Mouse (Mus musculus): ENCODE data around the gene Peg10. TPM values are rescaled to one million over a fixed set of nuclear protein-coding genes. Genes with fewer than 3 reads are reported as not detected.
A peak's percentile ranks its signal among the peaks of the same experiment; 100 is the strongest.

The Peg10 gene
- 1 to 10 TPM; 1.1 to 1.2 TPM for total RNA-seq (2021)

- intact Hi-C loops (cut with DNase I): loop anchor here (5.0 to 10.0 kb wide), 5 partner anchors 145 to 645 kb away; partner anchors contain the start of genes Casd1 and Pon2
- peak; percentile 79 to 80 for DNase-seq
Measured at GRCm38 (mm10) chr6:4746696-4747439, at the start of gene Peg10, which contains the start of gene Sgce. Gene Peg10, plus strand, starts transcription at chr6:4747306. Gene Sgce, minus strand, starts transcription at chr6:4747207.

DNA sequence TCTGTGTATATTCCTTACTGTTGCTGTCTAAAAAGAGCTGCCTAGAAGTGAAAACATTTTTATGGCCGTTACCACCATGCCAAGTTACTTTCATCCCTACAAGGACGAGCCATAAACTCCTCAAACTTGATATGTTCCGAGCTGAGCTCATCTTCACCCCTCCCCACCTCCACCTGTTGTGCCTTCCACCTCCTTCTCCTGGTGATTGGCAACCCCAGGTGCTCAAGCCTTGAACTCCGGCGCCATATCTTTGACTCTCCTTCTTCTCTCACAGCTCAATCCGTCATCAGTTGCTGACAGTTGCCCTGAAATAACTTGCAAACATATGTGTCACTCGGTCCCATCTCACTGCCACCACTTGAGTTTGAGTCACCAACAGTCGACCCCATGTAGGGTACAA lies 45.5 kb upstream of the Peg10 start:
- intact Hi-C loops (cut with DNase I): no loop called here
- DNase-seq: no peak

- no peak for DNase-seq
- intact Hi-C loops (cut with DNase I): no loop called here
Measured at GRCm38 (mm10) chr6:4703908-4704307, 43.2 kb upstream of the Peg10 start.

DNA sequence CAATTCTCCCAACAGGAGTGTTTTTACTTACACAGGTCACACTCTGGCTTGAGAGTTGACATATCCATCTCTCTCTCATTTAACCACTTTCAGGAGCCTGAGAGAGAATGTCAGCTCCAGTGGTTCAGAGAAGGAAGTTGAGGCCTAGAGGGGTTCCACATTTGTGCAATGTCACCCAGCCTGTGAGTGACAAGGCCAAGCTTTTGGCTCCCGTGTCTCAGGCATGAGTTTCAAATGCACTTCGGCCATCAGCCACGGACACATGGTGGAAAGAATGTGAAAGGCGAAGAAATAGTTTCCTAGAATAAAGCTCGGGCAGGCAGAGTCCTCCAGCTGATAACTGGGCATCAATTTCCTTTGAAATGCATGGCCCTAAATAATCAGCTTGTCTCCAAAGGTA lies 40.7 kb upstream of the Peg10 start:
- DNase-seq: no peak
- intact Hi-C loops (cut with DNase I): no loop called here

- intact Hi-C loops (cut with DNase I): no loop called here
- DNase-seq: no peak
Measured at GRCm38 (mm10) chr6:4708971-4709370, 38.1 kb upstream of the Peg10 start.

- DNase-seq: no peak
- intact Hi-C loops (cut with DNase I): no loop called here
Measured at GRCm38 (mm10) chr6:4716171-4716570, 30.9 kb upstream of the Peg10 start.

GRCm38 (mm10) chr6:4717344-4717743 lies 29.8 kb upstream of the Peg10 start:
- intact Hi-C loops (cut with DNase I): no loop called here
- DNase-seq: no peak

DNA sequence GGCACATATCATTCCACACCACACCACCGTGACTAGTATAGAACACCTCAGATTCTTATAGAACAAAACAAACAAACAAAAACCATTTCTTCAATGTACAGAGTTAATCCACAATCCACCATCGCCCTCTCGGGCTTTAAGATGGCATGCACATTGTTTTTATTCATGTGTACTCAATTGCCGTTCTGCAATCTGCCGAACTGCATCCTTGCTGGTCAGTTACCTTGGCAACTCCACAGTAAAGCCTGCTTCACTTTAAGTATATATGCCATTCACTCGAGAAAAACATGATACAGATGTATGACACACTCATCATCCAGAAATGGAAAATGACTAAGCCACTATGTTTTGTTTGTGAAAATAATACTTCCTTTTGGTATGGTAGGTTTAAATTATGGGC lies 25.0 kb upstream of the Peg10 start:
- no peak for DNase-seq
- intact Hi-C loops (cut with DNase I): no loop called here

DNA sequence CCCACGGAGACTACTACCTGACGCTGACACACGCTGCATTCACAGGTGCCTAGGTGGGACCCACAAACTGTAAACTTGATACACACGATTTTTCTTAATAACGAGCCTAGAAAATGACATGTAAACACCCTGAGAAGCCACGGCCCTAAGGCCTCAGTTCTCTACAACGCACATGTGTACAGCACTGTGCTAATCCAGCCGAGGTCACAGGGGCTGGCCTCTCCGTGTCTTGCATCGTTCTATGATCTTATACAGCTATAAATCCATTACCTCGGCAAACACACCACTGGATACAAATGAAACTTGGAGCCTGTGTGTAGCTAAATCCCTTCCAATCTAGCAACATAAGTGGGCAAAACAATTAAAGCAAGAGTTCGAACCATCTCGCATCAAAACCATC lies 24.4 kb upstream of the Peg10 start:
- DNase-seq: no peak
- intact Hi-C loops (cut with DNase I): no loop called here

- intact Hi-C loops (cut with DNase I): no loop called here
- DNase-seq: no peak
Measured at GRCm38 (mm10) chr6:4723998-4724757, 22.9 kb upstream of the Peg10 start.

DNA sequence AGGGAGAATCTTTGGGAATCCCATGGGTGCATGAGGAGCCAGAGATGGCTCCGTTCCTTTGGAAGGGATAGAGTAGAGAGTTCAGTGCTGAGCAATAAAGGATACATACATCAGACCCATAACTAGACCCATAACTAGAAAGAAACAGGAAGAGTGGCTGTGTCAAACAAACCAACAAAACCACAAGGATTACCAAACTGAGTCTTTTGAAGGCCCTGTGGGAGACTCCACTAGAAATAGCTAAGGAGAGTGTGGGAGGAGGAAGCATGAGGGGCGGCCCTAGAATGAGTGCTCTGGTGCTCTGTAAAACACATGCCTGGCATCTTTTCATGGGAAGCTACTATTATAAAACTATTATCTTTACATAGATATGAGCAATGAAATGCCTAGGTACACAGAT lies 18.8 kb upstream of the Peg10 start:
- DNase-seq: no peak
- intact Hi-C loops (cut with DNase I): no loop called here

GRCm38 (mm10) chr6:4731675-4732074 lies 15.4 kb upstream of the Peg10 start:
- intact Hi-C loops (cut with DNase I): no loop called here
- no peak for DNase-seq

DNA sequence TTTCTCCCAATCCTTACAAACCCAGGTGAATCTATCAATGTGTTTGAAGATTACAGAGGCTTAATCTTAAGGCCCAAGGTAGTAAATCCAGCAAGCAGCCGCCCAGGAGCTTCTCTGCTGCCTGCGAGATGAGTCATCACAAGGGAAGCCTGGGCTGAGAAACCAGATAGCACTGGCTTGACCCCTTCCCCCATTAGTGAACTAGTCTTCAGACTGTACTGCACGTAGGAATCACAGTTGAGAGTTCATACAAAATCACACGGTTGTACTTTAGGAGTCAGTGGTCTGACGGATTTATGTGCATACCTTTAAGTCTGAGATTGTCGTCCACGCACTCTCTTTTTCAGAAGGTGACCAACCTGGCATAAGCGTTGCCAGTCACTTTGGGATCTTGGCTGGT lies 13.9 kb upstream of the Peg10 start:
- intact Hi-C loops (cut with DNase I): no loop called here
- DNase-seq: no peak

DNA sequence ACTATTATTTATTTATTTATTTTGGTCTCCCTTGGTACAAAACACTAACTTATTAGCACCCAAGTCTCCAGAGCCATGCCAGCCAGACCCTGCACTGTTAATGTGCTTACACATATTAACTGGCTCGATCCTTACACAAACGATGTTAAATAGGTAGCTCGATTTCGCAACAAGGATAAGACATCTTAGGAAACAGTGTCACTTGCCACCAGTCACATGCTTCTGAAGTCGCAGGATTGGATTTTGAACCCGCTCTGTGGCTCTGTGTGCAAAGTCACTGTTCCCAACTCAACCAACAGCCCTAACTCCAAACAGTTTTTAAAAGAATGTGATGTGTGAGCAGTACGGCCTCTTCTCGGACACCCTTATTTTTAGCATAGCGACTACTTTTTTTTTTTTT lies 10.7 kb upstream of the Peg10 start:
- intact Hi-C loops (cut with DNase I): no loop called here
- DNase-seq: no peak

DNA sequence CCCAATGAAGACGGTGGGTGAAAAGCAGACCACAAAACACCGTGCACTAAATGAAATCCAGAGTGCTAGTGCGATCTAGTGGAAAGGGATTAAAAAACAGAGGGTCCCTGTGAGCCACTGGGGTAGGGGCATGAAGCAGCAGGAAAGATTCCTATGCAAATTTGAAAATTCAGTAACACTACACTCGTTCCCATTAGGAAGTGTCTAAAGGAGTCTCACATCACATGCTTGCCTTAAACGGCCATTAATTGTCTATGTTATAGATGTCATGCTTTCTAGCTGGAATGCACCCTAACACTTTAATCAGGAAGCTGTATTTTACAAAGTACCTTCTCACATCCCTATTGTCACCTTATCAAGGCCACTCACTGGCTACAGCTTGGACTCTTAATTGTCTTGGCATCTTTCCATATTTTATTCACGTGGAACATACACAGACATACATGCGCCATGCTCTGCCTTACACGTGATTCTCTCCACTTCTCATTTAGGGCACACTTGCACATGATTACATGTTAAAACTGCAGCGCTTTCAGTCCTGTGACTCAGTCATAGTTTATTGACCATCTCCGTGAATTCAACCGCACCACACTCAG lies 9.0 kb upstream of the Peg10 start:
- intact Hi-C loops (cut with DNase I): no loop called here
- no peak for DNase-seq

GRCm38 (mm10) chr6:4738717-4739116 lies 8.4 kb upstream of the Peg10 start:
- DNase-seq: no peak

DNA sequence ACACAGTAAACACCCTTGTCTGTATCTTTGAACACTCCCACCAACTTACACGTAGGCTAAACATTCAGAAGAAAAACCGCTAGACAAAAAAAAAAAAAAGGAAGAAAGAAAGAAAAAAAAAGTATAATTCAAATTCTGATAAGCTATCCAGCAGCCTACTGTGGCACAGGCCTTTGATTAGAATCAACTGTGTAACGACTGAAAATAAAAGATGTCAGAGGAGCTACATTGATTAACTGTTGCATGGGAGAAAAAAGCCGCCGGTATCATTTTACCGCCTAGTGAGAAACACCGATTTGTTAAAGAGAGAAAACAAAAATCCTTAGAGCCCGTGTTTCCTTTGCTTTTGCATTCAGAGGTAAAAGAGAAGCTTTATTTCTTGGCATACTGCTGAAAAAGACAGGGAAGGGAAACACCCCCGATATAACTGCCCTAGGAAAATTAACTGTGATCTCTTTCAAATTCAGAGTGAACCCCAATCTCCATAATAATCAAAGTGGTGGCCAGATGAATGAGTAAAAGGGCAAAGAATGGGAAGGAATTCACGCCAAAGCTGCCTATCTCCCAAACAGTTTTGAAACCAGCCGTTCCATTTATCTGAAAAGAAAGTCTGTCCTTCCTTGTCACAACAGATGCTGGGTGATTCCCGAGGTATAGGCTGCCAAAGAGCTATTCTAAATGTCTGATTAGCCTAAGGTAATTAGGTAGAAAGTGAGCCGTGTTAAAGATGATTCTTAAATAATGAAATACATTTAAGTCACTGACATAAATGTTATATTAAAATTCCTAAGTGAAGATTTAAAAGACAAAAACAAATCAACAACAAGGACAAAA lies 7.4 kb upstream of the Peg10 start:
- no peak for DNase-seq
- intact Hi-C loops (cut with DNase I): loop anchor here (10.0 kb wide), 2 partner anchors 335 to 555 kb away; partner anchors contain the start of gene Pon2

More at GRCm38 (mm10) chr6:4738717-4739116, 8.4 kb upstream of the Peg10 start:
- intact Hi-C loops (cut with DNase I): no loop called here

DNA sequence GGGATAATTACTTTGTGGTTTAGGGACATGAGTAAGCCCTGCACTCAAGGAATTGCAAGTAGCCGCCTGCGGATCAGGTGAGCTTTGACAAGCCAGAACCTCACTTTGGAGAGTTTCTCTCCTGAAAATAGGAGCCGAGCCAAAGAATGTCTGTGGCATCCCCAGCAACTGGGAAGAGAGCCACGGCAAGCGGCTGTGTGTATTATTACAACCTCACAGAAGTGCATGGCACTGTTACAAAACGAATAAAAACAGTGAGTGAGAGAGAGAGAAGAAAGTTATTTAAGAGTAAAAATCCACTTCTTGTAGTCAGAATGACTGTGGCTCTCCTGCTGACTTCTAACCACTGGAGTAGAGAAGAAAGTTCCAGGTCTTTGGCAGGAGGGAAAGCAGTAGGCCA lies 6.6 kb upstream of the Peg10 start:
- intact Hi-C loops (cut with DNase I): loop anchor here (10.0 kb wide), 2 partner anchors 336 to 554 kb away; partner anchors contain the start of gene Pon2

GRCm38 (mm10) chr6:4746036-4746695 lies 940 bp upstream of the Peg10 start:
- intact Hi-C loops (cut with DNase I): loop anchor here (5.0 to 10.0 kb wide), 5 partner anchors 144 to 646 kb away; partner anchors contain the start of genes Casd1 and Pon2
- peak; percentile 10 to 16 for DNase-seq

More for the DNA sequence above, 6.6 kb upstream of the Peg10 start:
- peak; percentile 36 to 45 for DNase-seq

Measured in heart, postnatal 36 days (tissue).